Mouse (Mus musculus) stomach, embryonic 15.5 days (tissue): ENCODE data around the gene Prn. TPM values are rescaled to one million over a fixed set of nuclear protein-coding genes. Genes with fewer than 3 reads are reported as not detected.

Experiments
- ATAC-seq: fragments of 200-750 bp; cut with Nextera tagmentation; 2 replicates; pipeline ENCODE4 v1.8.0; 2017; ENCODE audit warnings: low read depth, moderate number of reproducible peaks, moderate TSS enrichment; ENCODE audit not compliant: insufficient read depth, low FRiP score
- H3K27ac ChIP-seq: fragments of 300-500 bp; sonication (generic); 2 replicates; pipeline ENCODE4 v1.5.1; 2015; ENCODE audit warnings: mild to moderate bottlenecking, inconsistent platforms
- H3K27me3 ChIP-seq: fragments of 300-500 bp; sonication (generic); replicated peaks from 2 replicates; pipeline ENCODE4 v1.6.1; 2015; ENCODE audit warnings: inconsistent platforms
- H3K36me3 ChIP-seq: fragments of 300-500 bp; sonication (generic); 2 replicates; pipeline ENCODE4 v1.6.1; 2015; ENCODE audit warnings: inconsistent platforms
- H3K4me1 ChIP-seq: fragments of 300-500 bp; sonication (generic); 2 replicates; pipeline ENCODE4 v1.6.1; 2015; ENCODE audit warnings: inconsistent platforms
- H3K4me2 ChIP-seq: fragments of 300-500 bp; sonication (generic); 2 replicates; pipeline ENCODE4 v1.6.1; 2015; ENCODE audit warnings: mild to moderate bottlenecking, inconsistent platforms
- H3K4me3 ChIP-seq: fragments of 300-500 bp; sonication (generic); replicated peaks from 2 replicates; pipeline ENCODE4 v1.5.1; 2015; ENCODE audit warnings: inconsistent platforms
- H3K9ac ChIP-seq: fragments of 300-500 bp; sonication (generic); 2 replicates; pipeline ENCODE4 v1.6.1; 2015; ENCODE audit warnings: inconsistent platforms
- H3K9me3 ChIP-seq: fragments of 300-500 bp; sonication (generic); 2 replicates; pipeline ENCODE4 v1.6.1; 2016; ENCODE audit warnings: inconsistent platforms
- WGBS: fragments of 180-500 bp; shearing (Covaris S2); methylation state at CpG from one replicate; pipeline ENCODE4 v1.1.7; 2015; 5-methylcytosine and 5-hydroxymethylcytosine counted together
- polyA plus RNA-seq: library from polyadenylated mRNA; unstranded; fragments of >200 nt; fragmentation: Nextera tagmentation; extraction: Ambion mirVana; gene quantifications from 2 replicates; pipeline ENCODE4 v1.2.1, GENCODE M21; 2015

Prn gene
- polyA plus RNA-seq, 1 experiment from 2014 or later: not detected

GRCm38 (mm10) chr2:132004495-132005136 lies 94.9 kb downstream of the Prn start:
- Histone ChIP-seq H3K4me3 (no peak overlapping the region), H3K27ac (no peak overlapping the region), H3K4me1 (0 out of 2 replicates have a peak, but pooled peaks cover 5% of the 10 kb centered on the region), H3K9ac (no peak overlapping the region), H3K36me3 (no peaks in the 10 kb centered on the region), H3K9me3 (no peaks in the 10 kb centered on the region), H3K4me2 (no peak overlapping the region), H3K27me3 (no peaks in the 10 kb centered on the region)
- no peak for ATAC-seq
- 70% methylated on average over 9 of the region's 9 CpGs for WGBS

DNA sequence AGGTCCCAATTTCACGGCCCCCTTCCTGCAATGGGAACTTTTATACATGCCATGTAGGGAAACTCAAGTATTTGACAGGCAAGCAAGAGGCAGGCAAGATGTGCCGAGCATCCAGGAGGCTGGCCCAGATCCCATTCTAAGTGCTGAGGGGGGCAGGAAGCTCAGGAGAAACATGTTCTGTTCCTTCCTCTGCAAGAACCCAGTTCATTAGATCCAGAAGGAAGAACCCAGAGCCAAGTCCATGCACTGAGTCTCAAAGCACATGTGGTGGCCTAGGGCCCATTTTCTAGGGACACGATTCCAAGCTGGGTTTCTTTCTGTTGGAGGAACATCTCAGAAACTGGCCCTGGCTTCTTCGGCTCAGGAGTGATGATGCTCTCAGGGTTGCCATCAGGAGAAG lies 95.7 kb downstream of the Prn start:
- Histone ChIP-seq H3K4me1 (0 out of 2 replicates have a peak, but pooled peaks cover 5% of the 10 kb centered on the region), H3K27ac (no peak overlapping the region), H3K4me3 (no peak overlapping the region), H3K4me2 (no peak overlapping the region), H3K9me3 (no peaks in the 10 kb centered on the region), H3K9ac (no peak overlapping the region), H3K27me3 (no peaks in the 10 kb centered on the region), H3K36me3 (0 out of 2 replicates have a peak, but pooled peaks cover under 1% of the 10 kb centered on the region)
- WGBS: 87% methylated on average over 4 of the region's 4 CpGs
- ATAC-seq: no peak

Other genes starting within 250 kb of the Prn start
- not detected in 2 replicates for gene Erv3, start 50.2 kb upstream of the Prn start, polyA plus RNA-seq
- gene Prnp, start within 50 bp of the Prn start, polyA plus RNA-seq: 73.8 and 82.2 TPM in 2 replicates
- 40.6 and 47.4 TPM in 2 replicates for gene Prnd, start 40.9 kb downstream of the Prn start, polyA plus RNA-seq
- gene Rassf2, start 120.3 kb downstream of the Prn start, polyA plus RNA-seq: 10.9 and 11.7 TPM in 2 replicates
- 10.0 and 11.3 TPM in 2 replicates for gene Slc23a2, start 235.2 kb downstream of the Prn start, polyA plus RNA-seq